Comparison of ENCODE assay signal across 8 mouse cellular contexts in the genomic region with DNA sequence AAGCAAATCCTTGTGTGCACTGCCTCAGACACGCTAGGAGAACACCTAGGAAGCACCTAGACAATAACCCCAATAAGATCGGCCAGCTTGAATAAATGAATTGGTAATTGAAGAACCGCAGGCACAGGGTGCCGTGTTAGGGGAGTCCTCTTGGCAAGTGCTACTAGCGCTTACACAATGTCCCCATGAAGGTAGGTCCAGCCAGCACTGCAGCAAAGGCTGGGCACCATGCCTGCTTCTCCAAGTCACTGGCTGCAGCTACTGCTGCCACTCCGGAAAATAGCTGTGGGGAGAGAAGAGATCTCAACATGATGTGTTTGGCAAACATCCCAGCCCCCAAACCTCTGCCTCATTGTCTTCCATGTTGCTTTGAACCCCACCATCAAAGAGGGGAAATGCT.
DNase-seq lines count a peak whose midpoint lies in the region; ATAC-seq lines count a peak whose summit lies in the region.

No protein-coding gene starts in this region.

- H3K9ac ChIP-seq in hindbrain, embryonic 13.5 days = no peak overlapping the region

- H3K4me3 ChIP-seq in hindbrain, embryonic 13.5 days = no peak overlapping the region
- H3K4me3 ChIP-seq in hindbrain, embryonic 10.5 days = no peak overlapping the region

- peak; percentile 63; the same call in 1 of the 2 replicates for ATAC-seq in hindbrain, embryonic 13.5 days (ENCODE audit: low FRiP score)
- peak; percentile 95 for ATAC-seq in cerebellum, adult (ENCODE audit: insufficient number of reproducible peaks, low FRiP score, low TSS enrichment)

- no peaks in the 10 kb centered on the region for H3K4me1 ChIP-seq in hindbrain, embryonic 13.5 days (replicated peaks)
- H3K4me1 ChIP-seq in hindbrain, embryonic 10.5 days (replicated peaks) = no peaks in the 10 kb centered on the region

- no peaks in the 10 kb centered on the region for H3K36me3 ChIP-seq in hindbrain, embryonic 13.5 days
- H3K36me3 ChIP-seq in hindbrain, embryonic 10.5 days = no peaks in the 10 kb centered on the region

- DNase-seq in hindbrain, embryonic 10.5 days (ENCODE audit: low spot score) = no peak
- DNase-seq in frontal cortex, adult 2 months (ENCODE audit: extremely low spot score in 1 of 2, low spot score in 1 of 2) = peak; percentile 2 to 29
- peak; percentile 32 to 54 for DNase-seq in layer of hippocampus, postnatal 10 days (ENCODE audit: low spot score in 2 of 2)
- DNase-seq in right cerebral cortex, postnatal 10 days (ENCODE audit: low spot score in 2 of 2) = peak; percentile 72
- DNase-seq in spleen, postnatal 14 days (ENCODE audit: low spot score in 2 of 2) = no peak
- DNase-seq in thymus, adult 18-20 months = no peak

- H3K27me3 ChIP-seq in hindbrain, embryonic 13.5 days = no peaks in the 10 kb centered on the region
- no peaks in the 10 kb centered on the region for H3K27me3 ChIP-seq in hindbrain, embryonic 10.5 days (ENCODE audit: insufficient read depth, poor library complexity, severe bottlenecking)

- WGBS in hindbrain, embryonic 13.5 days = 70% methylated on average over 6 of the region's 6 CpGs
- 83% methylated on average over 6 of the region's 6 CpGs for WGBS in hindbrain, embryonic 10.5 days

- H3K9me3 ChIP-seq in hindbrain, embryonic 13.5 days = no peaks in the 10 kb centered on the region
- no peaks in the 10 kb centered on the region for H3K9me3 ChIP-seq in hindbrain, embryonic 10.5 days

- H3K27ac ChIP-seq in hindbrain, embryonic 13.5 days = no peak overlapping the region
- H3K27ac ChIP-seq in hindbrain, embryonic 10.5 days = no peak overlapping the region

- no peak overlapping the region for H3K4me2 ChIP-seq in hindbrain, embryonic 13.5 days

Comparison
In these comparisons a context has a peak if more than half of its experiments do, and no peak if none do; other contexts are left out.
1. DNase-seq: peak in frontal cortex, adult 2 months (2 of 2), layer of hippocampus, postnatal 10 days (2 of 2) and right cerebral cortex, postnatal 10 days (2 of 2); none in hindbrain, embryonic 10.5 days (single experiment), spleen, postnatal 14 days (0 of 2) and thymus, adult 18-20 months (0 of 2).